Mouse (Mus musculus) left cerebral cortex, postnatal 4 days (tissue): ENCODE data around the gene Ndrg3. TPM values are rescaled to one million over a fixed set of nuclear protein-coding genes. Genes with fewer than 3 reads are reported as not detected.
"Not testable (repeated sequence)": the region's sequence is repeated elsewhere in the genome, so short reads cannot be mapped to it uniquely, and the experiment has no call there.

Source experiments
- DNase-seq: peaks from one replicate; pipeline ENCODE4 v3.0.0-alpha.2; 2022
- intact Hi-C: fragments of 180-260 bp; cut with DNase I; formaldehyde crosslinking; loops from one replicate; pipeline ENCODE4 v1.15.1; 2025
- total RNA-seq, 2 experiments: library from RNA; stranded (reverse); gene quantifications; 2 replicates each; pipeline ENCODE4 v1.2.3; 2021

The Ndrg3 gene
- total RNA-seq, 2 experiments from 2014 or later = 267 to 276 TPM

DNA sequence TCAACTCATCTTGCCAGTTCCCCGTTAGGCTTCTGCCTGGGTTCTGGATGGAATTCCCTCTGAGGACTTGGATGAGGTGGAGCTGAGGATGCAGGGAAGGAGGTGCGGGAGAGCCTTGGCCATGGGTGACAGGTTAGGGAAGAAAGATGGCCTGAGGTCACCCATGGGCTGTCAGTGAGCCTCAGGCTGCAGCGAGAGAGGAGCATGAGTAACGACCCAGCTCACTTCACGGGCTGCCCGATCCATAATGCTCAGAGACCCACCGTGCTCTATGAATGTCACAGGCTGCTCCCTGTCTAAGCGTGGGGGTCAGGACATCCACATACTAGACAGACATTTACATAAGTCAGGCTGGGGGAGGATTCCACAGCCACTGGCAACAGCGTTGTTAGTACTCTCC is 50.3 kb downstream of the Ndrg3 start:
- DNase-seq, intact Hi-C loops: not testable (repeated sequence)

DNA sequence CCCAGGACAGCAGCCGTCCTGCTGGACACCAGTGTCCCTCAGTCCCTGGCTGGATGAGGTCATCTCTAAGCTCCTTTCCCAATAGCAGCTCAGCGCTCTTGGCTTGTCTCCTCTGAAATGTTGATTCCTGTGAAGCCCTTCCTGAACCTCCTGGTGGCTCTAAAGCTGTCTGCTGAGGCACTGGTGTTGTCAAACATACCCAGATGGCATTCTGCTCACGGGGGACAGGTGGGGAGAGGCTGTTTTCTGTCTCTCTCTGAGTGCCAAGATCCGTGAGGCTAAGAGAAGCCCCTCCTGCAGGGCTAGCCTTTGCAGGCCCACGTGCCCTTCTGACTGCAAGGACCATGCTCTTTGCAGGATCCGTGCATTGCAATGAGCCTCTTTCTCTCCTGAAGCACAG is 51.9 kb downstream of the Ndrg3 start:
- intact Hi-C loops = not testable (repeated sequence)
- DNase-seq = peak; percentile 42

DNA sequence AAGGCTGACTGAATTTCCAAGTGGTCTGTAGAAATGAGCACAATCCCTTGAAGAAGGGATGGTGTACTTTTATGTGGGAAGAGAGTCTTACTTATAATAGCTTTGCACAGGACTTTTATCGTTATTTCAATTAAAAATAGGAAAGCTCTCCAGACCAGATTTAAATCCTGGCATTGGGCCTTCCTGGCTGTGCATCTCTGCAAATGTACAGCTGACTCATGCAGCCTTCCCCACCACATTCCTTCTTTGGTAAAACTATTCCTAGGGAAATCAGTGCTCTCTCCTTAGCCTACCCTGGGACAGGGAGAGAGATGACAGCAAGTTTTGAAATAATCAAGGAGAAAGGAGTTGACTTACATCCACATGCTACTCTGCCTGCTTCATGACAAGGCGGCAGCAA is 54.1 kb downstream of the Ndrg3 start:
- DNase-seq = no peak
- intact Hi-C loops = no loop called here

DNA sequence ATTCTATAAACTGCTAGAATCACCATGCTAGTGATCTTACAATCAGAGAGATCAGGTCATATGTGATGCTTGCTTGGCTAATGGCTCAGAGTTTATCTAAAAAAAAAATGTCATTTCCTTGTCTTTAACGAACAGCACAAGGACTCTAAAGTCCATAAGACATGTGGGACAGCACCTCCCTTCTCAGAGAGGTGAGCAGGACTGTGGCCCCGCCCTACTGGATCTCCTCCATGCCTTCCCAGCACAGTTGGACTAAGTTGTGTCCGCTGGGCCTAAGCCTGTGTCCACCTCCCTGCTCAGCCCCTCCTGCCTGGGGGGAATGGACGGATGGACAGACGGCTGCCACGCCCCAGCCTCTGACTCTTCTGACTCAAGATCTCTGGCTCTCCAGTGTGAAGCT is 56.9 kb downstream of the Ndrg3 start:
- DNase-seq = no peak
- intact Hi-C loops = no loop called here

DNA sequence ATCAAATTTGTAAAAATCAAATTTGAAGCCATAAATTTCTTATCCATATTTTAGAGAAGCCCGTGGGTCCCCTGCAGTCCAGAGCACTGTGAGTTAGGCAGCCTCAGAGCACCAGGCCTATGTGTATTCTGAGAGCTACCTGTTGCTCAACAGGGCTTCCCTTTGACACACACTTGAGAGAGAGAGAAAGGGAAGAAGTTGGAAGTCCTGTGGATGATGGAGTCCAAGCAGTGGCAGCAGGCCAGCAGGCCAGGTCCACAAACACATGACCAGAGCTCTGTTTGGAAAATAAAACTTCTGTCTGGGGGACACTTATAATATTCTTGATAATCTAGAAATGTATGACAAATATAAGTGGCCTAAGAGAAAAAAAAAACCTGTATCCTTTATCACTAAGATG is 58.4 kb downstream of the Ndrg3 start:
- intact Hi-C loops = no loop called here
- no peak for DNase-seq

DNA sequence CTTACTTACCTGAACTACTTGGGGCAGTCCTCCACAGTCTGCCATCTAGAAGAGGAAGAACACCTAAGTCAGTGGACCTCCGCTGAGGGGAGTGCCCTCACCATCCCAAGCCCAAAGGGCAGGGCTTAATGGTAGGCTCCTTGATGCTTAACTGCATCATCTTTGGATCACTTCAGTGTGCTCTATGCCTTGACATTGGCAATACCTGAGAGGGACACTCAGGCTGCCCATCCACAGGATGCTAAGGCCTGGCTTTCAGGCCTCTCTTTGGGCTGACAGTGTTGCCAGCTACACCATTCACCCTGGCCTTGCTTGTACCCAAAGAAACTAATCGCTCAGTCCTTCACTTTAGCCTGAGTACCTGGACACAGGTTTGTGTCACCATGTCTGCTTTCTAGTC is 60.4 kb downstream of the Ndrg3 start:
- no peak for DNase-seq
- intact Hi-C loops = no loop called here

DNA sequence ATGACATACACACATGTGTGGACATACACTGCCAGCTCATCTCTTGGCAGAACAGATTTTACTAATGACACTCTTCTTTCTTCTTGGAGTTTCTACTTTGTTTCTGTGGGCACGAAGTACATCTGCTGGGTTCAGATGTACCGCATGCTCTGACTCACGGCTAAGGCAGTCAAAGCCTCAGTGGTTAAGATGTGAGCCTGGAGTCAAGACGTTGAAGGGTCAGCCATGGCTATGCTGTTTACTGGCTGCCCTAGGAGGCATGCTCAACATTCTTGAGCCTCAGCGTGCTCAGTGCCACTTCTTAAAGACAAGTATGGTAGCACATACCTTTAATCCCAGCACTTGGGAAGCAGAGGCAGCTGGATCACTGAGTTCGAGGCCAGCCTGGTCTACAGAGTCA is 61.3 kb downstream of the Ndrg3 start:
- no peak for DNase-seq
- intact Hi-C loops = no loop called here

DNA sequence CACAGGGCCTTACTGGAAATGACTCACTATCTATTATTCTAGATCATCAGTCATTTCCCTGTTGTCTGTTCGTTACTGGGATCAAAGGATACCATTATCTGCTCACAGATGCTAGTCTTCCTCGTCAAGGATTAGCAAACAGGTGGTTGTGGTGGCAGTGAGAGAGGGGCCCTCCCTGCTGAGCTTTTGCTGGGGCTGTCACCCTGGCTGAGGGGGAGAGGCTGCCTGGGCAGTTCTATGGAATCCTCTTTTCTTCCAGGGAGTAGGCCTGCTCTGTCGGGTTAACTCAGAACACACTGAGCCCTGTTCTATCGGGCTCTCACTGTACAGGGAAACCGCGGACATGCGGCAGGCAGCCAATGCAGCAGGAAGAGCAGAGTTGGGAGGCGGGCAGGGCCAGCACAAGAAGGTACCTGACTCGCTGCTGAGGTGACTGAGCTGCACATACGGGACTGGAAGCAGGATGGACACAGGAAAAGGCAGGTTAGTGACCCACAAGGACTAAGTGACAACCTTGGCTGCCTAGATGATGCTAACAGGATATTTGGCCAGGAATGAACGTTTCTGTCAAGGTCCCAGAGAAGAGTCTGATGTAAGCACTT is 62.2 kb downstream of the Ndrg3 start:
- intact Hi-C loops = no loop called here

DNA sequence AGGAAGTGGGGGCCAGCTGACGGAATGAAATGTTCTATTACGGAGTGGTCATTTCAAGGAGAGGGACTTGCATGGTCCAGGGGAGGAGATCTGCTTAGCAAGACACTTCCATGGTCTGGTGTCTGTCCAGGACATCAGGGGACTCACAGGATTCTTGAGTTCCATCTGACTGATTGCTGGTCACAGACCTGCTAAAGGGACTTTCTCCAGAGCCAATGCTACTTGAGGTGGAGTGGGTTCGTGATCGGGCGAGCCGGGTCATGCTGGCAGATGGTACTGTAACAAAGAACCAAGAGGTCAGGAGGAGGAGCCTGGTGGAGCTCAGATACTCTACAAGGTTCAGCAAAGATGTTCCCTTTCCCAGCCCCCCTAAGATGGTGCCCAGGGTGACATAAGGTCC is 63.2 kb downstream of the Ndrg3 start:
- no peak for DNase-seq
- intact Hi-C loops = no loop called here

More for the DNA sequence above, 62.2 kb downstream of the Ndrg3 start:
- no peak for DNase-seq

DNA sequence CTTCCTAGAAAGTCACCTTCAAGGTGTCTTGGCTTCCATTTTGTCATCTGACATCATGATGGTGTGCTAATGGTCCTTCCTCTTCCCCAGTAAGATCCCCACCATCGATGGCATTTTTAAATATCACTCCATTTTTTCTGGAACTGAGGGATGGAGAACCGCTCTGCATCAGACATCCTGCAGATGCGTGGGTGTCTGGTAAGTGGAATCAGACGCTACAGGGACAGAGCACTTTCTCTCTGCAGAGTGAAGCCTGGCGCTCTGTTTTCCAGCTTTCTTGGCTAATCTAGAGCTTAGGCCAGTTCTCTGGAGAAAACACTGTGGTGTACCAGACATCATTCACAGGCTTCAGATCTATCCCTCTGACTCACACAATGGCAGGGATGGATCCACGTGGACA is 64.2 kb downstream of the Ndrg3 start:
- intact Hi-C loops = no loop called here
- DNase-seq = no peak

DNA sequence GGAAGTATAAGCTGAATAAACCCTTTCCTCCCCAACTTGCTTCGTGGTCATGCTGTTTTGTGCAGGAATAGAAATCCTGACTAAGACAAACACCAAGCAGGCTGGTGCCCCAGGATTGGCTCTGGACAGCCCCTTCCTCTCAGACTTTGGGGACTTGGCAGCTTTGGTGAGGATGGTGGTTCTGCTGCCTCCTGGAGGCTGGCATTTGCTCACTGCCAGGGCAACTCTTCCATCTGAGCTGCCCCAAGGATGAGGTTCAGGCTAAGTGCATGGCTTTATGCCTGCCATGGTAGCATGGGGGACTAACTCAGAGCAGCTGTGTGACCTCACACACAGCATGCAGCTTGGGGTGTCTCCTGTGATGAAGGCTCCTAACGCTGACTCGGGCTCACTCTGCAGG is 66.2 kb downstream of the Ndrg3 start:
- intact Hi-C loops, DNase-seq: not testable (repeated sequence)

DNA sequence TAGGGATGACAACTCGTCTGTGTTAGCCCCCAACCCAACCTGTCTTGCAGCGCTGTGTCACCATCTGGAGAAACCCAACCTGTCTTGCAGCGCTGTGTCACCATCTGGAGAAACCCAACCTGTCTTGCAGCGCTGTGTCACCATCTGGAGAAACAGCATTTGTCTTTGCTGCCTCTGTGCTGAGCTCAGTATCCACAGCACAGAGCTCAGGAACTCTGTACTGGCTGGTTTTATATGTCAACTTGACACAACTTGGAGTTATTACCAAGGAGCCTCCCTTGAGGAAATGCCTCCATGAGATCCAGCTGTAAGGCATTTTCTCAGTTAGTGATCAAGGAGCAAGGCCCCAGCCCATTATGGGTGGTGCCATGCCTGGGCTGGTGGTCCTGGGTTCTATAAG is 66.8 kb downstream of the Ndrg3 start:
- intact Hi-C loops, DNase-seq: not testable (repeated sequence)

DNA sequence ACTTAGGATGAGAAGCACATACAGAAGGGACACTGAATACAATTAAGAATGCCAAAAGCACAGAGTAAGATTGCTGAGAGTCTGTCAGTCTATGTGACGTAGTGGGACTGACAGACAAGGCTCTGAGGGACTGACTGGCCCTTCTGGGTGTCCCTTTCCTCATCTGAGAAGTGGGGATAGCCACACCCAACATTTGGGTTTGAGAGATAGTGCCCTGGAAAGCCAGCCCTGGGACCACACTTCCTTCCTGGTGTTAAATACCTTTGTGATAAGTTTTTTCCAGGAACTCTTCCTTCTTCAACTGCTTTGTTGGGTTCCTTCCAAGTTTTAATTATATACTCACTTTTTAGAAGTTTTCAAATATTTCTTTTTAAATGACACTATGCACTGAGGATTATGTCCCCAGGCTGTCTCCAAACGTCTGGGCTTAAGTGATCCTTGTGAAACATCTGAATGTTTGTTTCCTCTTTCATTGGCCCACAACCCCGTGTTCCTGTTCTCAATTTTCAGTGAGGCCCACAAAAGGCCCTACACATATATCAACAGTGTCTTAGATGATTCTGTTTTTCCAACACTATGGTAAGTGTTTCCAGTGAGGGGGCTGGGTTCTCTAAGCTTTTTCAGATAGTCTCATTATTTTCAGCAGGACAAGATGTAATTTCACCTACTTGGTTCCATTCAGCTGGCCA is 67.5 kb downstream of the Ndrg3 start:
- no peak for DNase-seq
- intact Hi-C loops = no loop called here

DNA sequence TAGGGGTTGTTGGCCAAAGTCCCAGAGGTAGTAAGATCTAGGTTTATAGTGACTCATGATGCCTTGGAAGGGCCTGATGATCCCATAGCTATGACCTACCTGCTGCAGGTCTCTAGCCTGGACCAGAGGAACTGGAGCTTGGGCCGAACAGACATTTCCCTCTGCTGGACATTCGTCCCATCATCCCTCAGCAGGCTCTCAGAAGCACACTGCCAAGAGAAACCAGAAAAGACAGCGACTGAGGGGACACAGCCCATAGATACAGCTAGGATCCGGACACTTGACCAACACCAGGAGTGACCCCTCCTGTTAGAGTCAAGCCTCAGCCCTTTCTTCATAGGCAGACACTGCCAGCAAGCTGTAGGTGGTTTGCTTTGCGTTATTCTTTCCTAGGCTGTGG is 68.8 kb downstream of the Ndrg3 start:
- intact Hi-C loops = no loop called here
- DNase-seq = no peak

DNA sequence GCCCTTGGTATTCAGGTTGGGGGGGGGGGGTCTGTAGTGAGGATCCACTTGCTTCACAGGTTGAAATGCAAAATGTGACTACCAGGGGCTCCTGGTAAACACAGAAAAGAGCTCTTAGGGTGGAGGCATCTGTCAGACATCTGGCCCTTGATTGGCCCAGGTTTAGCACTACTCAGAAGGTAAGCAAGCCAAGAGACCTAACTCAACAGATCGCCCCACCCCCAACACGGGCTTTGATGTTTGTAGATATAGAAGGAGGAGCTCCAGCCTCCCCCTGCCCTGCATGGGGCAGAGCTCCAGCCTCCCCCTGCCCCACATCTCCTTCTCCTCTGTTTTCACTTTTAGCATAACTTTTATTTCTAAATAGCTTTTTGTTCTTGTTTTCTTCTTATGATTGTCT is 72.1 kb downstream of the Ndrg3 start:
- intact Hi-C loops = no loop called here
- no peak for DNase-seq

DNA sequence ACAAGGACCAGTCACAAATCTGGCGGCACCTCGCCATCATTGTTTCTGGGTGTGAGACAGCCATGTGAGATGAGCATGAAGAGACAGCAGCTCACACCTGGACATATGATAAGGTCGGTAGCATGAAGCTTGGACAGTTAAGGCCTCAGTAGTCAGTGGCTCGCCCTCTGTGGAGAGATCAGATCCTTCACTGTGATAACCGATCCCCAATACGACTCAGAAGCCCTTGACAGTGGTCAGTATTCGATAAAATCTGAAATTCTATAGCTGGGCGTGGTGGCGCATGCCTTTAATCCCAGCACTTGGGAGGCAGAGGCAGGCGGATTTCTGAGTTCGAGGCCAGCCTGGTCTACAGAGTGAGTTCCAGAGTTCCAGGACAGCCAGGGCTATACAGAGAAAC is 72.7 kb downstream of the Ndrg3 start:
- DNase-seq, intact Hi-C loops: not testable (repeated sequence)

DNA sequence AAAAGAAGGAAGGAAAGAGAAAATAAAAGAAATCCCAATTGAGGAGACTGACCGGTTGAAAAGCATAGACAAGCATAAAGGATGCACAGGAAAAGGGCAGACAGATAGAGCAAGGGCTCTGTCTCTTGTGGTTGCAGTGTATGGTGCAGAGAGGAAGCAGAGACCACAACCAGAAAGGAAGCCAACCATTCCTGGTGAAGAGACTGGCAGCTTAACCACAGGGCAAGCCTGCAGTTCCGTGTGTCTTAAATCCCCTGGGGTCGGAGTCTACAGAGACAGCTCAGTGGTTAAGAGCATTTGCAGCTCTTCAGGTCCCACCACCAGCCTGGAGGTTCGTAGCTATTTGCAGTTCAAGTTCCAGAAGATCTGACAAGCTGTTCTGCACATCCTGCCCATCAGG is 73.3 kb downstream of the Ndrg3 start:
- intact Hi-C loops = no loop called here

DNA sequence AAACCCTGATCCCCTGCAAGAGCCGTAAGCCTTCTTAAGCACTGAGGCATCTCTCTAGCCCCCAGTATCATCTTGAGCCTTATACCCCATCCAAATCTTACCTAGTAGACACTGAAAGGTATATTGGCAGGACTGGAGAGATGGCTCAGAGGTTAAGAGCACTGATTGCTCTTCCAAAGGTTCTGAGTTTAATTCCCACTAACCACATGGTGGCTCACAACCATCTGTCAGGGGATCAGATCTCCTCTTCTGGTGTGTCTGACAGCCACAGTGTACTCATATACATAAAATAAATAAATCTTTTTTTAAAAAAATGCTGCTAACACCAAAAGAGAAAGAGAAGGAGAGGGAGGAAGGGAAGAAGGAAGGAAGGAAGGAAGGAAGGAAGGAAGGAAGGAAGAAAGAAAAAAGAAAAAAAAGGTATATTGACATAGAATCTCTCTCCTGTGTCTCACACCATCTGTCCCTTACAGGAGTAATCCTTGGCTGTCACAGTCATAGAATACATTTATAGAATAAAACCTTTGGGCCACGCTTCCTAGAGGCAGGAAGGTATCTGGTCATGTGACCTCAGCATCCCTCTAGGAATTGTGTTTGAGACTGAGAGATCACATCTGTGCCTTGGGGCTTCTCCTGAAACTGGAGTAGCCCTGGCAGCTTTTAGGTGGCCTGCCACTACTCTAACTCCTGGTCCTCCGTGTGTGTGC is 75.3 kb downstream of the Ndrg3 start:
- intact Hi-C loops = no loop called here
- DNase-seq = no peak

More for the DNA sequence above, 73.3 kb downstream of the Ndrg3 start:
- no peak for DNase-seq

DNA sequence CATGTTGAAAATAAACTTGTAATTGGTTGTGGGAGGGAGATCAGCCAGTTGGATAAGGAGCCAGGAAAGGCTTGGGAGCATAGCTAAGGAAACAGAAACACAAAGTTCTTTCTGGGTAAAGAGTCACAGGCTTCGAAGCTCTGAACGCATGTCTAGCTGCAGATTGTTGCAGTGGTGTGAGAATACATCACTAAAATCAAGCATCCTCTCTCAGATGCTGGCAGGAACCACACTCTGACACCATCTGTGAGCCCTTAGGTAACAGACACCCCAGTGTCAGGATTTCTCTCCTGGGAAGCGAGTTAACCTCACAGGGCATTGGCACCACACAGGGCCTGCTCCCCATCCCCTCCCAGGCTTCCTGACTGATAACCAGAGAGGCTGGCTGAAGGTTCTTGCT is 76.3 kb downstream of the Ndrg3 start:
- intact Hi-C loops = no loop called here
- DNase-seq = no peak

DNA sequence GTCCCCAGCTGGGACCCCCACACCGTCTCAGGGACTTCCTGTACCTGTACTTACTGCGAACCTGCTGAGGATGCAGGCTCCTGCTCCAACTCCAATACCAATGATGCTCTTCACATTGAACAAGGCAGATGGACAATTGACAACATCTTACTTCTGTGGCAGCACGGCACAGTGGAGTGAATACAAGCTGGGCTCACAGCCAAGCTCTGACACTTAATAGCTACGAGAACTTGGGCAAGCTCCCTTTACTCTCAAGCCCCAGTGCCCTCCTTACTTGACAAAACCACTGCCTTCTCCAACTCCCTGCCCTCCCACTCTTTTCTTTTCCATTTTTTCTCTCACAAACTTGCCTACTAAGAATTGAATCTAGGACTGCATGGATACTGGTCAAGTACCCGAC is 78.7 kb downstream of the Ndrg3 start:
- intact Hi-C loops = no loop called here
- DNase-seq = peak; percentile 18

DNA sequence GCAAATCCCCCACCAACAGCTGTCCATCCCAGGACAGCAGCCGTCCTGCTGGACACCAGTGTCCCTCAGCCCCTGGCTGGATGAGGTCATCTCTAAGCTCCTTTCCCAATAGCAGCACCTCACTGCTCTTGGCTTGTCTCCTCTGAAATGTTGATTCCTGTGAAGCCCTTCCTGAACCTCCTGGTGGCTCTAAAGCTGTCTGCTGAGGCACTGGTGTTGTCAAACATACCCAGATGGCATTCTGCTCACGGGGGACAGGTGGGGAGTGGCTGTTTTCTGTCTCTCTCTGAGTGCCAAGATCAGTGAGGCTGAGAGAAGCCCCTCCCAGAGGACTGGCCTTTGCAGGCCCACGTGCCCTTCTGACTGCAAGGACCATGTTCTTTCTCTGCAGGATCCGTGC is 85.9 kb downstream of the Ndrg3 start:
- intact Hi-C loops = loop anchor here (2.0 to 10.0 kb wide), 3 partner anchors 41 to 189 kb away; no protein-coding TSS in a partner anchor

More for the DNA sequence above, 85.9 kb downstream of the Ndrg3 start:
- DNase-seq = peak; percentile 35
